Mouse (Mus musculus): Measurements from ENCODE around the gene Rela.

Rela gene

GRCm38 (mm10) chr19:5637069-5638047 lies at the start of gene Rela:
Gene Rela, plus strand, starts transcription at chr19:5637483.
- DNase-seq: peak; percentile 92 to 95

GRCm38 (mm10) chr19:5589159-5589558 lies 48.1 kb upstream of the Rela start:
- DNase-seq: no peak

- no peak for DNase-seq
Measured at GRCm38 (mm10) chr19:5591888-5592287, 45.4 kb upstream of the Rela start.

- DNase-seq: no peak
Measured at GRCm38 (mm10) chr19:5599224-5599623, 38.1 kb upstream of the Rela start.

- DNase-seq: peak; percentile 79 to 89
Measured at GRCm38 (mm10) chr19:5601752-5602541, 35.3 kb upstream of the Rela start, which contains the start of gene Rnaseh2c. Gene Rnaseh2c, plus strand, starts transcription at chr19:5601873.

GRCm38 (mm10) chr19:5603664-5604063 lies 33.6 kb upstream of the Rela start:
- no peak for DNase-seq

GRCm38 (mm10) chr19:5605126-5605525 lies 32.2 kb upstream of the Rela start:
- DNase-seq: no peak

GRCm38 (mm10) chr19:5606196-5606595 lies 31.1 kb upstream of the Rela start:
- DNase-seq: no peak

- no peak for DNase-seq
Measured at GRCm38 (mm10) chr19:5607705-5608410, 29.4 kb upstream of the Rela start.

GRCm38 (mm10) chr19:5608707-5609106 lies 28.6 kb upstream of the Rela start:
- no peak for DNase-seq

GRCm38 (mm10) chr19:5609171-5609546 lies 28.1 kb upstream of the Rela start:
- DNase-seq: no peak

GRCm38 (mm10) chr19:5609547-5610404 lies 27.5 kb upstream of the Rela start, which contains the start of gene Kat5:
Gene Kat5, minus strand, starts transcription at chr19:5610237.
- DNase-seq: peak; percentile 95 to 96

GRCm38 (mm10) chr19:5611973-5612372 lies 25.3 kb upstream of the Rela start:
- no peak for DNase-seq

GRCm38 (mm10) chr19:5612762-5613411 lies 24.4 kb upstream of the Rela start:
- no peak for DNase-seq

GRCm38 (mm10) chr19:5614953-5615352 lies 22.3 kb upstream of the Rela start:
- no peak for DNase-seq

GRCm38 (mm10) chr19:5620007-5620406 lies 17.3 kb upstream of the Rela start:
- no peak for DNase-seq

GRCm38 (mm10) chr19:5621884-5622283 lies 15.4 kb upstream of the Rela start:
- DNase-seq: no peak

GRCm38 (mm10) chr19:5625311-5625710 lies 12.0 kb upstream of the Rela start:
- DNase-seq: no peak

- DNase-seq: no peak
Measured at GRCm38 (mm10) chr19:5629907-5630306, 7.4 kb upstream of the Rela start.

GRCm38 (mm10) chr19:5632120-5632519 lies 5.2 kb upstream of the Rela start:
- no peak for DNase-seq

- DNase-seq: no peak
Measured at GRCm38 (mm10) chr19:5636036-5636570, 1.2 kb upstream of the Rela start.

All from kidney, postnatal 25 days (tissue).